Mouse (Mus musculus): ENCODE results near the gene Ttc28. TPM values are rescaled to one million over a fixed set of nuclear protein-coding genes. Genes with fewer than 3 reads are reported as not detected.

Ttc28 gene
- total and polyA plus RNA-seq, 3 experiments: 0.21 to 0.89 (median 0.28) TPM

DNA sequence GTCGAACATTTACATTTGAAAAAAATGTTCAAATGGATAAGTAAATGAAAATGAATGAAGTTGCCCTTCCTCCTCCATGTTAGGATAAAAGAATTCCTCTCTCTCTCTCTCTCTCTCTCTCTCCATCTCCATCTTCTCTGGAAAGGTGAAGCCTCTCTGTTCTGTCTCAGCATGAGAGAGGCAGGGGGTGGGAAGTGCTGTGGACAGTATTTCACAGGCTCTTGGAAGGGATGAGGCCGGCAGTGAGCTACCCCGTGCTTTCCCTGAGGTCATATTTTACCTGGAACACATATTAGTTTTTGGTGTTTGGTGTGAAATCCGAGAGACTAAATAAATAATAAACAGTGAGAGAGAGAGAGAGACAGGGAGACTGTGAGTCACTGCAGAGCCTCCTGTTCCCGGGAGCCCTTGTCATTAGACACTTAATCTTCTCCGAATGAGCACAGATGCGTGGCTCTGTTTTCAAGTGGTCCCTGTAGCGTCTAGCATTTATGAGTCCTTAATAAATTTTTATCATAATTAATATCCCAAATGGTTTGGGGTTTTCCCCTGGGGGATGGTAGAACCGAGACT, 284.8 kb downstream of the Ttc28 start:
- Histone ChIP-seq H3K9ac (ENCODE audit: insufficient read depth, low read depth) (no peak overlapping the region), H3K27me3 (replicated peaks) (no peaks in the 10 kb centered on the region), H3K4me1 (ENCODE audit: control insufficient read depth in 1 of 2, insufficient read depth in 2 of 2) (peaks cover 0 to 12% of the 10 kb centered on the region in 2 experiments; a peak in 2 of 4 replicates), H3K4me2 (ENCODE audit: insufficient read depth, low read depth, poor library complexity, severe bottlenecking) (no peak overlapping the region), H3K4me3 (replicated peaks in 1 of 3; ENCODE audit: low read depth in 2 of 3, low read length in 2 of 3, poor library complexity in 1 of 3) (no peak overlapping the region), H3K27ac (ENCODE audit: insufficient read depth, low read depth) (no peak overlapping the region), H3K79me2 (replicated peaks; ENCODE audit: control insufficient read depth, extremely low read depth, insufficient read depth, poor library complexity, severe bottlenecking) (no peaks in the 10 kb centered on the region), H3K36me3 (replicated peaks in 1 of 2; ENCODE audit: control insufficient read depth in 1 of 2, insufficient read depth in 1 of 2, low read length in 1 of 2) (peaks cover 0 to 1% of the 10 kb centered on the region in 2 experiments), H3K9me3 (replicated peaks; ENCODE audit: low read length) (no peaks in the 10 kb centered on the region)
- no peak for DNase-seq (ENCODE audit: extremely low read depth)
- no peak for TF ChIP-seq CHD2 (IDR thresholded peaks at IDR 0.05; ENCODE audit: low read length)
- no peak for TF ChIP-seq E2F4 (IDR thresholded peaks at IDR 0.05; ENCODE audit: insufficient replicate concordance, low read depth, low read length)
- TF ChIP-seq KAT2A (IDR thresholded peaks at IDR 0.05; ENCODE audit: insufficient replicate concordance, low read length): no peak
- no peak for TF ChIP-seq ZMIZ1 (IDR thresholded peaks at IDR 0.05; ENCODE audit: low read depth, low read length)
- TF ChIP-seq ZKSCAN1 (IDR thresholded peaks at IDR 0.05; ENCODE audit: borderline replicate concordance, low read depth, low read length): no peak
- no peak for TF ChIP-seq POLR2AphosphoS2 (IDR thresholded peaks at IDR 0.05; ENCODE audit: low read depth, low read length)
- no peak for TF ChIP-seq PAX5 (IDR thresholded peaks at IDR 0.05; ENCODE audit: low read length)
- TF ChIP-seq JUND (conservative IDR thresholded peaks at IDR 0.05; ENCODE audit: low read depth, low read length): no peak
- no peak for TF ChIP-seq RCOR1 (conservative IDR thresholded peaks at IDR 0.05; ENCODE audit: low read depth, low read length)
- no peak for TF ChIP-seq USF2 (conservative IDR thresholded peaks at IDR 0.05; ENCODE audit: low read depth, low read length)
- TF ChIP-seq ZNF384 (IDR thresholded peaks at IDR 0.05; ENCODE audit: low read depth, low read length): no peak
- no peak for TF ChIP-seq HCFC1 (IDR thresholded peaks at IDR 0.05; ENCODE audit: low read depth, low read length)
- no peak for TF ChIP-seq ETS1 (conservative IDR thresholded peaks at IDR 0.05; ENCODE audit: low read depth, low read length)
- no peak for TF ChIP-seq TCF12 (IDR thresholded peaks at IDR 0.05; ENCODE audit: low read depth, low read length)
- TF ChIP-seq USF1 (IDR thresholded peaks at IDR 0.05; ENCODE audit: low read depth, low read length): no peak
- no peak for TF ChIP-seq ELF1 (IDR thresholded peaks at IDR 0.05; ENCODE audit: low read depth, low read length)
- dilution Hi-C loops (cut with MboI; ENCODE audit: extremely low pct_ligation_motif_present, extremely low pct_unique_long_range_greater_than_20kb, low sequenced_read_pairs): no loop called here
- in situ Hi-C loops (cut with MboI; ENCODE audit: low pct_ligation_motif_present, low pct_unique_long_range_greater_than_20kb, low sequenced_read_pairs): no loop called here

- Histone ChIP-seq H3K4me1 (ENCODE audit: control insufficient read depth in 1 of 2, insufficient read depth in 2 of 2) (peaks cover 0 to 3% of the 10 kb centered on the region in 2 experiments; a peak in 2 of 4 replicates), H3K4me2 (ENCODE audit: insufficient read depth, low read depth, poor library complexity, severe bottlenecking) (no peak overlapping the region), H3K9ac (ENCODE audit: insufficient read depth, low read depth) (no peak overlapping the region), H3K27ac (ENCODE audit: insufficient read depth, low read depth) (no peak overlapping the region), H3K9me3 (replicated peaks; ENCODE audit: low read length) (no peaks in the 10 kb centered on the region), H3K4me3 (replicated peaks in 1 of 3; ENCODE audit: low read depth in 2 of 3, low read length in 2 of 3, poor library complexity in 1 of 3) (no peak overlapping the region), H3K79me2 (replicated peaks; ENCODE audit: control insufficient read depth, extremely low read depth, insufficient read depth, poor library complexity, severe bottlenecking) (no peaks in the 10 kb centered on the region), H3K36me3 (replicated peaks in 1 of 2; ENCODE audit: control insufficient read depth in 1 of 2, insufficient read depth in 1 of 2, low read length in 1 of 2) (peaks cover 0 to 4% of the 10 kb centered on the region in 2 experiments), H3K27me3 (replicated peaks) (no peaks in the 10 kb centered on the region)
- in situ Hi-C loops (cut with MboI; ENCODE audit: low pct_ligation_motif_present, low pct_unique_long_range_greater_than_20kb, low sequenced_read_pairs): no loop called here
- DNase-seq (ENCODE audit: extremely low read depth): no peak
- no peak for TF ChIP-seq CHD1 (IDR thresholded peaks at IDR 0.05; ENCODE audit: low read depth, low read length)
- TF ChIP-seq POLR2A (IDR thresholded peaks at IDR 0.05; ENCODE audit: low read depth, low read length): no peak
- no peak for TF ChIP-seq UBTF (IDR thresholded peaks at IDR 0.05; ENCODE audit: low read depth, low read length)
- TF ChIP-seq NRF1 (IDR thresholded peaks at IDR 0.05; ENCODE audit: low read depth, low read length): no peak
- no peak for TF ChIP-seq IRF4 (IDR thresholded peaks at IDR 0.05; ENCODE audit: low read depth, low read length)
- TF ChIP-seq JUN (IDR thresholded peaks at IDR 0.05; ENCODE audit: insufficient read depth, low read depth, low read length): no peak
- no peak for TF ChIP-seq ZC3H11A (IDR thresholded peaks at IDR 0.05; ENCODE audit: low read depth, low read length)
- TF ChIP-seq RAD21 (IDR thresholded peaks at IDR 0.05; ENCODE audit: low read depth, low read length): no peak
- dilution Hi-C loops (cut with MboI; ENCODE audit: extremely low pct_ligation_motif_present, extremely low pct_unique_long_range_greater_than_20kb, low sequenced_read_pairs): no loop called here
These were observed 290.8 kb downstream of the Ttc28 start for GRCm38 (mm10) chr5:111170383-111170782.

Measured in CH12.LX (cell line).